Mouse (Mus musculus) stomach, embryonic 15.5 days (tissue): ENCODE measurements around the gene Fam102a. TPM values are rescaled to one million over a fixed set of nuclear protein-coding genes. Genes with fewer than 3 reads are reported as not detected.

ENCODE experiments used
- ATAC-seq: fragments of 200-750 bp; cut with Nextera tagmentation; 2 replicates; pipeline ENCODE4 v1.8.0; 2017; ENCODE audit warnings: low read depth, moderate number of reproducible peaks, moderate TSS enrichment; ENCODE audit not compliant: insufficient read depth, low FRiP score
- H3K27ac ChIP-seq: fragments of 300-500 bp; sonication (generic); 2 replicates; pipeline ENCODE4 v1.5.1; 2015; ENCODE audit warnings: mild to moderate bottlenecking, inconsistent platforms
- H3K27me3 ChIP-seq: fragments of 300-500 bp; sonication (generic); replicated peaks from 2 replicates; pipeline ENCODE4 v1.6.1; 2015; ENCODE audit warnings: inconsistent platforms
- H3K36me3 ChIP-seq: fragments of 300-500 bp; sonication (generic); 2 replicates; pipeline ENCODE4 v1.6.1; 2015; ENCODE audit warnings: inconsistent platforms
- H3K4me1 ChIP-seq: fragments of 300-500 bp; sonication (generic); 2 replicates; pipeline ENCODE4 v1.6.1; 2015; ENCODE audit warnings: inconsistent platforms
- H3K4me2 ChIP-seq: fragments of 300-500 bp; sonication (generic); 2 replicates; pipeline ENCODE4 v1.6.1; 2015; ENCODE audit warnings: mild to moderate bottlenecking, inconsistent platforms
- H3K4me3 ChIP-seq: fragments of 300-500 bp; sonication (generic); replicated peaks from 2 replicates; pipeline ENCODE4 v1.5.1; 2015; ENCODE audit warnings: inconsistent platforms
- H3K9ac ChIP-seq: fragments of 300-500 bp; sonication (generic); 2 replicates; pipeline ENCODE4 v1.6.1; 2015; ENCODE audit warnings: inconsistent platforms
- H3K9me3 ChIP-seq: fragments of 300-500 bp; sonication (generic); 2 replicates; pipeline ENCODE4 v1.6.1; 2016; ENCODE audit warnings: inconsistent platforms
- WGBS: fragments of 180-500 bp; shearing (Covaris S2); methylation state at CpG from one replicate; pipeline ENCODE4 v1.1.7; 2015; 5-methylcytosine and 5-hydroxymethylcytosine counted together
- polyA plus RNA-seq: library from polyadenylated mRNA; unstranded; fragments of >200 nt; fragmentation: Nextera tagmentation; extraction: Ambion mirVana; gene quantifications from 2 replicates; pipeline ENCODE4 v1.2.1, GENCODE M21; 2015

Gene Fam102a
- polyA plus RNA-seq, 1 experiment from 2014 or later, result 11.2 TPM

GRCm38 (mm10) chr2:32604631-32605030, 69.5 kb downstream of the Fam102a start:
- 41% methylated on average over 10 of the region's 10 CpGs for WGBS
- H3K4me2 ChIP-seq, result no peak overlapping the region
- no peaks in the 10 kb centered on the region for H3K9me3 ChIP-seq
- H3K4me3 ChIP-seq, result no peak overlapping the region
- no peak overlapping the region for H3K9ac ChIP-seq
- H3K27ac ChIP-seq, result no peak overlapping the region
- H3K27me3 ChIP-seq, result 0 out of 2 replicates have a peak, but pooled peaks cover 2% of the 10 kb centered on the region
- no peak for ATAC-seq
- peaks cover 34% of the 10 kb centered on the region for H3K4me1 ChIP-seq
- no peaks in the 10 kb centered on the region for H3K36me3 ChIP-seq

GRCm38 (mm10) chr2:32606161-32607142, 71.3 kb downstream of the Fam102a start:
- Histone ChIP-seq H3K27ac (peak overlapping the region; percentile 46), H3K36me3 (no peaks in the 10 kb centered on the region), H3K4me1 (peaks cover 44% of the 10 kb centered on the region), H3K9me3 (no peaks in the 10 kb centered on the region), H3K4me2 (peak overlapping the region; percentile 91), H3K27me3 (0 out of 2 replicates have a peak, but pooled peaks cover 2% of the 10 kb centered on the region), H3K4me3 (peak overlapping the region; percentile 70), H3K9ac (peak overlapping the region; percentile 65)
- peak; percentile 73; the same call in 1 of the 2 replicates for ATAC-seq
- WGBS, result 10% methylated on average over 55 of the region's 55 CpGs

GRCm38 (mm10) chr2:32607262-32607947, 72.3 kb downstream of the Fam102a start:
- peak overlapping the region; percentile 91 for H3K4me2 ChIP-seq
- 0 out of 2 replicates have a peak, but pooled peaks have one; percentile 3 for ATAC-seq
- peaks cover 37% of the 10 kb centered on the region for H3K4me1 ChIP-seq
- H3K36me3 ChIP-seq, result peaks cover 4% of the 10 kb centered on the region; the same call in 1 of the 2 replicates
- 4% methylated on average over 34 of the region's 34 CpGs for WGBS
- H3K27ac ChIP-seq, result peak overlapping the region; percentile 46
- no peaks in the 10 kb centered on the region for H3K9me3 ChIP-seq
- 0 out of 2 replicates have a peak, but pooled peaks cover 2% of the 10 kb centered on the region for H3K27me3 ChIP-seq
- peak overlapping the region; percentile 65 for H3K9ac ChIP-seq
- H3K4me3 ChIP-seq, result peak overlapping the region; percentile 70

GRCm38 (mm10) chr2:32608141-32608777, 73.1 kb downstream of the Fam102a start:
- H3K27me3 ChIP-seq, result 0 out of 2 replicates have a peak, but pooled peaks cover 2% of the 10 kb centered on the region
- no peaks in the 10 kb centered on the region for H3K9me3 ChIP-seq
- H3K4me3 ChIP-seq, result peak overlapping the region; percentile 70
- H3K4me2 ChIP-seq, result peak overlapping the region; percentile 91
- no peak overlapping the region for H3K9ac ChIP-seq
- peaks cover 33% of the 10 kb centered on the region for H3K4me1 ChIP-seq
- peak; percentile 50 for ATAC-seq
- 8% methylated on average over 25 of the region's 25 CpGs for WGBS
- H3K27ac ChIP-seq, result peak overlapping the region; percentile 46
- peaks cover 5% of the 10 kb centered on the region; the same call in 1 of the 2 replicates for H3K36me3 ChIP-seq

GRCm38 (mm10) chr2:32608778-32609435, 73.8 kb downstream of the Fam102a start:
- Histone ChIP-seq H3K36me3 (peaks cover 5% of the 10 kb centered on the region; the same call in 1 of the 2 replicates), H3K4me1 (peaks cover 33% of the 10 kb centered on the region), H3K27me3 (0 out of 2 replicates have a peak, but pooled peaks cover 2% of the 10 kb centered on the region), H3K9me3 (no peaks in the 10 kb centered on the region), H3K9ac (no peak overlapping the region), H3K4me3 (peak overlapping the region; percentile 70), H3K27ac (peak overlapping the region; percentile 46), H3K4me2 (peak overlapping the region; percentile 91)
- 51% methylated on average over 18 of the region's 18 CpGs for WGBS
- ATAC-seq, result no peak

- Histone ChIP-seq H3K4me1 (peaks cover 33% of the 10 kb centered on the region), H3K9ac (no peak overlapping the region)
These were observed 75.6 kb downstream of the Fam102a start for GRCm38 (mm10) chr2:32610610-32611229.

GRCm38 (mm10) chr2:32612274-32612673, 77.1 kb downstream of the Fam102a start:
- 0 out of 2 replicates have a peak, but pooled peaks cover under 1% of the 10 kb centered on the region for H3K27me3 ChIP-seq
- H3K9ac ChIP-seq, result no peak overlapping the region
- H3K36me3 ChIP-seq, result peaks cover 16% of the 10 kb centered on the region; the same call in 1 of the 2 replicates
- no peaks in the 10 kb centered on the region for H3K9me3 ChIP-seq
- H3K4me2 ChIP-seq, result no peak overlapping the region
- no peak overlapping the region for H3K27ac ChIP-seq
- no peak overlapping the region for H3K4me3 ChIP-seq
- WGBS, result 67% methylated on average over 26 of the region's 26 CpGs
- no peak for ATAC-seq
- H3K4me1 ChIP-seq, result peaks cover 30% of the 10 kb centered on the region

More at GRCm38 (mm10) chr2:32610610-32611229, 75.6 kb downstream of the Fam102a start:
- Histone ChIP-seq H3K27ac (peak overlapping the region; percentile 23; the same call in 1 of the 2 replicates), H3K4me3 (peak overlapping the region; percentile 39), H3K4me2 (peak overlapping the region; percentile 56), H3K9me3 (no peaks in the 10 kb centered on the region), H3K36me3 (peaks cover 11% of the 10 kb centered on the region; the same call in 1 of the 2 replicates), H3K27me3 (0 out of 2 replicates have a peak, but pooled peaks cover 2% of the 10 kb centered on the region)
- ATAC-seq, result no peak
- 12% methylated on average over 23 of the region's 23 CpGs for WGBS

GRCm38 (mm10) chr2:32617109-32617508, 82.0 kb downstream of the Fam102a start:
- Histone ChIP-seq H3K4me3 (no peak overlapping the region), H3K36me3 (peaks cover 18% of the 10 kb centered on the region; the same call in 1 of the 2 replicates), H3K9me3 (no peaks in the 10 kb centered on the region), H3K27me3 (no peaks in the 10 kb centered on the region), H3K4me2 (no peak overlapping the region), H3K4me1 (peaks cover 30% of the 10 kb centered on the region), H3K9ac (no peak overlapping the region), H3K27ac (no peak overlapping the region)
- 94% methylated on average over 1 of the region's 1 CpGs for WGBS
- no peak for ATAC-seq

GRCm38 (mm10) chr2:32617601-32618000, 82.5 kb downstream of the Fam102a start:
- no peaks in the 10 kb centered on the region for H3K9me3 ChIP-seq
- H3K4me3 ChIP-seq, result no peak overlapping the region
- 91% methylated on average over 4 of the region's 4 CpGs for WGBS
- H3K27ac ChIP-seq, result no peak overlapping the region
- no peak for ATAC-seq
- no peaks in the 10 kb centered on the region for H3K27me3 ChIP-seq
- H3K36me3 ChIP-seq, result peaks cover 15% of the 10 kb centered on the region; the same call in 1 of the 2 replicates
- H3K4me1 ChIP-seq, result peaks cover 32% of the 10 kb centered on the region
- no peak overlapping the region for H3K9ac ChIP-seq
- no peak overlapping the region for H3K4me2 ChIP-seq

GRCm38 (mm10) chr2:32618051-32618450, 82.9 kb downstream of the Fam102a start:
- Histone ChIP-seq H3K9ac (no peak overlapping the region), H3K36me3 (peaks cover 15% of the 10 kb centered on the region; the same call in 1 of the 2 replicates), H3K9me3 (no peaks in the 10 kb centered on the region), H3K4me1 (peaks cover 32% of the 10 kb centered on the region), H3K4me3 (no peak overlapping the region), H3K27me3 (no peaks in the 10 kb centered on the region), H3K27ac (no peak overlapping the region), H3K4me2 (no peak overlapping the region)
- ATAC-seq, result no peak
- 85% methylated on average over 9 of the region's 9 CpGs for WGBS
